Mouse (Mus musculus): ENCODE measurements at regions not wholly inside any gene's neighbourhood (a gene's known extent, or its start where the extent isn't known, plus 50 kb on each side); places are given as distances from the start of the nearest gene placed in this dataset.

DNA sequence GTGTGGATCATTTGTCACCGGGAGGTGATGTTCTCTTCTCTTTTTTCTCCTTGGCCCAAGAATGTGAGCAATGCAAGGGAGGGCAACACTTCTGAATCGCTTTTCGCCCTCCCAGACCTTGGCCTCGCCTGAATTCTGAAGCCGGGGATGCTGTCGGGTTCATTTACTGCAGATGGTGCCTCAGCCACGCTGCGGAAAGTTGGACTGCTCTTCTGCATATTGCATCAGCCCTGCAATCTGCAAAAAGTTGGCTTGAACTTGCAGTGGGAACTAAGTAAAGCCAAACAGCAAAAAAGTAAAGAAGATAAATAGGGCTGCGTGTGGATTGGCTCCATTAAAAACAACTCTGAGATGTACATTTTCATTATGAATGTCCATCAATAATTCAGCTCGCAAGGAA is 55.9 kb upstream of the Dok5 start:
- no peak for DNase-seq (ENCODE audit: low spot score)

DNA sequence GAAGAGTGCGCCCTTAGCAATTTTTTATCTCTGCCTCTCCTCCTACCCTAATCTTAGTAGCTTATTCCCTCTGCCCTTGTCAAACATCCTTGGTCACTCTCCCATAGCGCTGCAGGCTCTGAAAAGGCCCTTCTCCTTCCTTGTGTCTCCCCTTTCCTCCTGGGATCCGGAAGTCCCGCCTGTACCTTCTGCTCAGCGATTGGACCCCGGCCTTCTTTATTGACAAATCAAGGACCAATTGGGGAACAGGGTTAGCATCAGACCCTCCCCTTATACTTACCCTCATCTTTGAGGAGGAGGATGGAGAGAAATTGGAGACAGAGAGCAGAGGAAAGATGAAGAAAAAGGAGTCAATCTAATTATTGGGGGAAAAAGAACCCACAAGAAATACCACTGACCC is 57.9 kb upstream of the Dok5 start:
- no peak for DNase-seq (ENCODE audit: low spot score)

DNA sequence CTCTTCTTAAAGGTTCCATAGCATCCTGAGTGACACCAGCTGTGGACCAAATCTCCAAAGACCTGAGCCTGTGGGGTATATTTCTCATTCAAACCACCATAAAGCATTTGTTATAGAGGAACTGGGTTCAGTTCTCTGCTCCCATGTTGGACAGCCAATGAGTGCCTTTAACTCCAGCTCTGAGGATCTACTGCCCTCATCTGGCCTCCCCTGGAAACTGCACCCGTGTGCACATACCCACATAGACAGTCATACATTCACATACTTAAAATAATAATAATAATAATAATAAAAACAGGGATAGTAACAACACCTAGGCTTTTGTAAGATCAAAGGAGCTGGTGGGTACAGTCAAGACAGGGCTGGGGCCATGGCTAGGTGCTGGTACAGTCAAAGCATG is 58.8 kb upstream of the Dok5 start:
- DNase-seq (ENCODE audit: low spot score): no peak

DNA sequence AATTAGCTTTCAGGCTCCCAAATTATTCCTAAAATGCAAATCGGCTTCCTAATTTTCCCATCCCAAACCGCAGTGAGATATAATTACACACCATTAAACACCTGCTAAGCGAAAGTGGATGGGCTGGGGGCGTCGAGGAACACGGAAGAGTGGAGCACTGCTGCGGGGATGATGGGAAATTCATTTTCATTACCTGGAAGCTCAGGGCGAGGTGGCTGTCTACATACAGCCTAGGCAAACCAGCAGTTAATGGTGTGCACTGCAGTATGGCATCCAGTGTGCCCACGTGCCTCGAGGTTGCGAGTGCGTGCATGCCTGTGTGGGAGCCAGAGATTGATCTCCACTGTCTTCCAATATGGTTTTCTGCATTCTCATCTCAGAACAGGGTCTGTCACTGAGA is 62.6 kb upstream of the Dok5 start:
- DNase-seq (ENCODE audit: low spot score): no peak

DNA sequence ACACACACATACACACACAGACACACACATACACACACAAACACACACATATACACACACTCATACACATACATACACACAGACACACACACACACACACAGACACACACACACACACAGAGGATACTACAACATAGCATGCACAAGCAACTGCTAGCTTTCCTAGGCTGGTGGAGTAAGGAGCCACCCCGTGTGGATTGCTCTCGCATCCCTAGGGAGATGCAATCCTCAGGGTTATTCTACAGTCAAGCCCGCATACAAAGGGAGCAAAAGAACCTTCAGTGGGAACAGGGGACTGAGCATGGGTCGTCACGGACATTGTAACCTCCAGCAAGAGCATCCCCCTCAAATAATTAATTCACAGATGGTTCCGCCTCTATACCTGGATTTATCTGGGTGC is 63.1 kb upstream of the Dok5 start:
- DNase-seq (ENCODE audit: low spot score): no peak

DNA sequence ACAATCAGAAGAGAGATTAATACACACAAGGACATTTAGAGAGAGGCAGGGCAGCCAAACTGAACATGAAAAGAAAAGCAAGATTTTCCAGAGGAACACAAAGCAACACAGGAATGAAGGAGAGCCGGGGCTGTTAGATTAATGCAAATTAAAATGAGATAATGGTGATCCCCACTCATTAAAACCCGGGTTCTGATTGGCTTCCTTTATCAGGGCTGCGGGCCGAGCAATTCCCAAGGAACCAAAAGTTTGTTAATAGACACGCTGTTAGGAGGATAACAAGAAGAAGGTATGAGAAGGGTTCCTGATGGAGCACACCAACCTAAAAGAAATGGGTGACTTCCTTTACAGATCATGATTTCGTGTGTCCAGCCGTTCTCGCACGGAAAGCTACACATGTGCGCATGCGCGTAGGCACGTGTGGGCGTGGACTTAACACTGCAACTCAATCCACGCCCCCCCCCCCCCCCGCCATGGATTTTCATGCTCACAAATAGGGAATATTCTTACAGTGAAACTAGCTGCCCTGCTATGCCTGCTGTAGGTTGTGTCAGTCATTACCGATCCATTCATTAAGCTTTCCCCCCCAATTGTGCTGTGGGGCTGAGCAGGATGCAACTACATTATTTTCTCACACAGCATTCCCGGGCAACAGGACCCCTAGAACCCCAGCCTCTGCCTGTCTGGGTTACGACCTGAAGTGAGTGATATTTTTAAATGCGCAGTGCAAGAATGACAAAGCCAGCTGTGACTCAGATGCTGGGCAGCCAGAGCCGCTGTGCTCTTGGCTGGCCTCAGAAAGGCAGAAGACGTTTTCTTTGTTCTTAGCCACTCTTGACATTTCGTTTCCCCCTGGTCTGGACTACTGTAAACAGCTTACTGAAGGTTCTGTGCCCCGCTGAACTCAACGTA is 60.5 kb upstream of the 4930470P17Rik start:
- no peak for DNase-seq (ENCODE audit: low spot score)

DNA sequence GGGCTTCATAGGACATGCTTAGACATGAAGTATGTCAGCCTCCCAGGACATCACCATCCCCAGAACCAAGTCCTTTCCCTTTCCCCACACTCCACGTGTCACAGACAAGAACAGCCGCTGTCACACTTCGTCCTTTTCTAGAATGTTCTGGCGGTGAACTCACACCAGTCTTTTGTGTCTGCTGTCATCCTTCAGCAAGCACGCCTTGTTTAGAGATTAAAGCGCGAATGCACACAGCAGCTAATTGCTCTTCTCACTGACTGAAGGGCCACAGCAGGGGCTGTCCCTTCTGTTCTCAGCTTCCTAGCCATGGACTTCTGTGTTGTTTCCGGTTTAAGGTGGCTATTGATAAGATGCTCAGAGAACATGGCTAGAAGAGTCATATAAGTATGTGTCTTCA is 57.5 kb upstream of the 4930470P17Rik start:
- DNase-seq (ENCODE audit: low spot score): no peak

DNA sequence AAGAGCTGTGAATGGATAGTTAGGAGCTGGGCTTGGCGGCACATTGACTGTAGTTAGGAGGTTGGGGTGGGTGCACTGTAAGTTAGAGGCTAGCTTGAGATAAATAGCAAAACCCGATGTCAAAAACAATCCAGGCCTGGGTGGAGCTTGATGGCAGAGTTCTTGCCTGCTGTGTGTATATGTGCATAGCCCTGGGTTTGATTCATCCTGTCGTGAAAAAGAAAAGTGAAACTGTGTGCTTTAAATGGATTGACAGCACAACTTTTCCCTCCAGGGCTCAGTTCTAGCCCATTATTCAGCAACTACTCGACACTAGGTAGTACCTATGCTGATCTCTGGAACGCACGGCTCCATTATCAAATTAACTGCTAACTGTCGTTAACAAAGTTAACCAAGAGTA is 56.7 kb upstream of the 4930470P17Rik start:
- DNase-seq (ENCODE audit: low spot score): no peak

DNA sequence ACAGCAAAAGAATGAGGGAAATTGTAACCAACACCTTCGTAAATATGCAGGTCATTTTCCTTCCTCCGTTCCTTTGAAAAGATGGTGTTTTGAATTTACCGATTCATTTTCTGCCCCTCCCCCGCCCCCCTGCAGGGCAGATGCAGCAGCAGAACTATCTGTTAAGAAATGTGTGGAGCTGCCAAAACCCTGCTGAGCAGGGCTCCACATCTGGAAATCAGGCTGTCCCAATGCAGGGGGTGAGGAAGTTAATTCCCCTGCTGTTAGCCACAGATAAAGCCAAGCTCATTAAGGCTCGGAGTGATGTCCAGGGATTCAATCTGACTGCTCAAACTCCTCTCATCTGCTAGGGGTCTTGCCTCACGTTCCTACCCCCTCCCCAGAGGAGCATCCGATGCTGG is 56.0 kb upstream of the 4930470P17Rik start:
- peak; percentile 31 for DNase-seq (ENCODE audit: low spot score)

DNA sequence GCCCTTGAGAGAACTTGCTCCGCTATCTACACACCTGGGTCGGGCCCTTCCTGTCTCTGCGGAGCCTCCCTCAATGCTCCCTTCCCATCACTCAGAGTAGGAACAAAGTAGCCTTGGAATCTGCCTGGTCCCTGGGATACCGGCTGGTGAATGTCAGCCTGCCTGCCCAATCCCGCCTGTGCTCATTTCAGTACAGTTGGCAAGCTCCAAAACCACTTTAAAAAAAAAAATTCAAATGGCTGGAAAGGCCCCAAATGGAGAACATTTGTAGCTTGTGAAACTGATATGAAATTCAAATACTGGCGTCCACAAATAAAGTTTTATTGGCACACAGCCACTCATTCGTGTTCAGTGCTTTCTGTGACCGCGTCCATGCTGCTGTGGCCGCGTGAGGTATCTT is 50.3 kb upstream of the 4930470P17Rik start:
- no peak for DNase-seq (ENCODE audit: low spot score)

Data from embryo, embryonic 10 days (tissue).